Mouse (Mus musculus): ENCODE results near the gene Pafah1b3. TPM values are rescaled to one million over a fixed set of nuclear protein-coding genes. Genes with fewer than 3 reads are reported as not detected.
"Not testable (repeated sequence)": the region's sequence is repeated elsewhere in the genome, so short reads cannot be mapped to it uniquely, and the experiment has no call there.

Gene Pafah1b3
- total RNA-seq, 4 experiments from 2014 or later: 29.5 to 38.7 (median 32.2) TPM

DNA sequence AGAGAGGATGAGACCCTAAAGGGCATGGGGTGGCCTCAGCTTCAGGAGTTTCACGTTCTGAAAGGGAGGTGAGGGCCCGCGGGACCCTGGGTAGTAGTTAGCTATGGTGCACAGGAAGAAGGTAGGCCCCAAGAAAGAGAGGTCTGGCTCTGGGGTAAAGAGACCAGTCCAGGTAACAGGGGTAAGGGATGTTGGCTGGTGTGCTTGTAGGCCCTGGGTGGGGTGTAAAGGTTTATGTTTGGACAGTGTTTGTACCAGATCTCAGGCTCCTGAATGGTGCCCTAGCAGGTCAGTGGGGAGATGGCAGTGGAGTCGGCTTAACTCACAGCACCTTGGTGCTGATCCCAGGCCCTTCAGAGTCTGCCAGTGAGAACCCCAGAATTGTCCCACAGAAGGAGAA lies 28.8 kb downstream of the Pafah1b3 start:
- peak in 1 of 2 experiments; percentile 5 for DNase-seq (ENCODE audit: low spot score in 2 of 2)

DNA sequence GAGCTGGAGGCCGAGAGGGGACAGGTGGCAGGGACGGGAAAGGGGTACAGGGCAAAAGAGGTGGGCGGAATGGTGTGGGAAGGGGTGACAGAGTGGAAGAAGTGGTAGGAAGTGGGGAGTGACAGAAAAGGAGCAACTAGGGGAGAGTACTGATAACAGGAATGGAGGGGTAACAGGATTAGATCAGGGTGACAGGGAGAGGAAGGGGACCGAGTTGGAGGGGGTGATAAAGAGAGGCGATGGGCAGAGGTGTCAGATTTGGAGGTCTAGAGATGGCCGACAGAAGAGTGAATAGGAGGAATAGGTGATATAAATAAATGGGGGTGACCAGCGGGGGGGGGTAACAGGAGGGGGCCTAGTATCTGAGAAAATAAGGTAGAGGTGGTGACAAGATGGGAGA lies 29.2 kb downstream of the Pafah1b3 start:
- no peak for DNase-seq (ENCODE audit: low spot score in 2 of 2)

GRCm38 (mm10) chr7:25267751-25268463 lies 29.9 kb downstream of the Pafah1b3 start:
- DNase-seq (ENCODE audit: low spot score in 2 of 2): peak; percentile 96 to 100

- peak in 1 of 2 experiments; percentile 99 for DNase-seq (ENCODE audit: low spot score in 2 of 2)
These were observed 30.5 kb downstream of the Pafah1b3 start, which contains the start of gene Cic for GRCm38 (mm10) chr7:25267301-25267750. Cic (plus strand) TSS chr7:25267704.

DNA sequence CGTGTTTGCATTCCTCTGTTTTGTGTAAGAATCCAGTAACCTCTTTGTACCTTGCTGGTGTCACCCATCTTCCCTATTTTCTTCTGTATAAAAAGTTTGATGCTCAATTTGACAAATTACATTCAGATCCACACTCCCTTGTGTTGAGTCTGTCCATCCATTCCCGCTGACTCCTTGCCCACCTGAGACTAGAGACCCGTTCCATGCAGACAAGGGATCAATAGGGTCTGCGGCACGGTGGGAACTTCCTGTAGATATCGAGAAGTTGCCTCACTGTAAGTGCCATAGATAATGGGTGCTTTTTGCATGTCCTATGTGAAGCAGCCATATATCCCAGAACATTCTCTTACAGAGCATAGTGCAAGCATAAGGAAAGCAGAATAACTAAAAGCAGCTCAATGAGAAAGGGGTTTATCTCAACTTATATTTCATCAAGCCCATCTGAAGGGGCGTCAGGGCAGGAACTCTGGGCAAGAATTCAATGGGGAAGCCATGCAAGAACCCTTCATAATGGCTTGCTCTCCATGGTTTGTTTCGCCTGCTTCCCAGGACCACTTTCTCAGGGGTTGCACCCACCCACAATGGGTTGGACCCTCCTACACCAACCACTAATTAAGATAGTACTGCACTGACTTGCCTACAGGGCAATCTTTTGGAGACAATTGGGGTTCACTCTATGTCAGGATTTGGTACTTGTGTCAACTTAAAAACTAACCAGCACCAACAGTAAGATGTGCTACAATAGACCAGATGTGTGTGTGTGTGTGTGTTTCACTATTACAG lies 31.4 kb downstream of the Pafah1b3 start:
- DNase-seq (ENCODE audit: low spot score in 2 of 2): peak in 1 of 2 experiments; percentile 1

DNA sequence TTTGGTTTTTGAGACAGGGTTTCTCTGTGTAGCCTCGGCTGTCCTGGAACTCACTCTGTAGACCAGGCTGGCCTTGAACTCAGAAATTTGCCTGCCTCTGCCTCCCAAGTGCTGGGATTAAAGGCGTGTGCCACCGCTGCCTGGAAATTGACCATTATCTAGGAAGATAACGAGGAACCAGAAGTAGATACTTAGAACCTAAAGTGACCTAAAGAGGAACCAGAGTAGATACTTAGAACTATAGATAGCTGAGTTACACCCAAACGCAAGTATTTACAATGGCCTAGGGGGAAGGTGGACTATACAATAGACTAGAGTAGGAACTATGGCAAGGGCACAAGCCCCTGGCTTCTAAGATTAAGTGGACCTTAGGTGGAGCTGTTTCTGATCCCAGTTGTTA lies 32.0 kb downstream of the Pafah1b3 start:
- not testable (repeated sequence) for DNase-seq (ENCODE audit: low spot score in 2 of 2)

GRCm38 (mm10) chr7:25263968-25264870 lies 33.6 kb downstream of the Pafah1b3 start:
- DNase-seq (ENCODE audit: low spot score in 2 of 2): no peak

DNA sequence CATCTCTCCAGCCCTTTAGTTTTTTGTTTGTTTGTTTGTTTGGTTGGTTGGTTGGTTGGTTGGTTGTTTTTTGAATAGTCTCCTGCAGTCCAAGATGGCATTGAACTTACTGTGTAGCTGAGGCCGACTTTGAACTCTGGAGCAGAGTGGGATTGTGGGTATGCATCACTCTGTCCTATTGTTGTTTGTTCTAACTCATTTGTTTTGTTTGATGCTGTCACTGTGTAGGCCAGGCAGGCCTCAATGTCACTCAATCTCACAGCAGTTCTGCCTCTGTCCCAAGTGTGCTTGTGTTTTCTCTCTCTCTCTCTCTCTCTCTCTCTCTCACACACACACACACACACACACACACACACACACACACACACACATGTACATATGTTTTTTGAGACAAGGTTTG lies 35.9 kb downstream of the Pafah1b3 start:
- DNase-seq (ENCODE audit: low spot score in 2 of 2): no peak

DNA sequence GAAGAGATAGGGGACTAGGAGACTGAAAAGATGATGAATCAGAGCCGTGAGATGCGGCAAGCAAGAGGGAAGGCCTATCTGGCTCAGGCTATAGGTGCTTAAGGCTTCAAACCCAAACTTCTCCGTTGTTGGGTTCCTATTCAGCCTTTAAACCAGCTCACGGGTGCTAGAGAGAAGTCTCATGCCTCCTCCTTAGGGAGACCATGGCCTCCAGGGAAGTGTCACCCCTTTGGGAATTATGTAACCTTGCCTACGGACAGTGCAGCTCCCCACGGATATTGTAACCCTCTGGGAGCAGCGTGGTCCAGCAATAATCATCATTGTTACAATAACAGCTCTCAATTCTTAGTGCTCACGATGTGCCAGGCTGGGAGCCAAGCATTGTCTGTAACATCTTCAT lies 46.0 kb downstream of the Pafah1b3 start:
- DNase-seq (ENCODE audit: low spot score in 2 of 2): peak in 1 of 2 experiments; percentile 41

DNA sequence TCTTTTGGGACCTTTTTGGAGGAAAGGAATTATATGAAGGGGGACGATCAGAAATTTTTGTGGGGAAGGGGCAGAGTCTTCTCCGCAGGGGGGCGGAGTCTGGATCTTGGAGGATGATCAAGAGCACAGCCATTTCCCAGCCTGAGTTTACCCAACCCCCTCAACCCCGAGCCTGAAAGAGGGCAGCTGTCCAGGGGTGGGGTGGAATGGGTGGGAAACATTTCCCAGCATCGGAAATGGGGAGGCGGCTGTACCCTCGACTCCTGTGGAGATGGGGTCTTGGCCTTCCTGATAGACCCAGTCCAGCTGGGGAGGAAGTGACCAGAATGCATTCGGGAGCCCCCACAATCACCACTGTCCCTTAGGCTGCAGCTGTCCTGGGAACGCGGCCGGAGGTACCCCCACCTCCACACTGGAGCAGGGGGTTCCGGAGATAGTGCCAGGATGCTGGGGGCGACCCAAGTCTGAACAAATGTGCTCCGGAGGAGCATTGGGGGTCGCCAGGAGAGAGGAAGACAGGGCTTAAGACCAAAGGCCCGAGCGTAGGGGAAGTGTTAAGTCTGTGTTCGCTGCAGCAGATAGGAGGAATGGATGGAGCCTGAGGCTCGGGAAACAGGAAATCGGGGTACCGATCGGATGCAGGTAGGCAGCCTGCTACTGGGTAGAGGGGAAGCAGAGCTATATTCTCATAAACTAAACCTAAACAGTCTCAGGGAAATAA lies 46.6 kb downstream of the Pafah1b3 start:
- DNase-seq (ENCODE audit: low spot score in 2 of 2): peak in 1 of 2 experiments; percentile 54

- DNase-seq (ENCODE audit: low spot score in 2 of 2): peak; percentile 89 to 95
These were observed 47.4 kb downstream of the Pafah1b3 start, which contains the start of gene Erf for GRCm38 (mm10) chr7:25250141-25250972. Erf (minus strand) TSS chr7:25250761.

DNA sequence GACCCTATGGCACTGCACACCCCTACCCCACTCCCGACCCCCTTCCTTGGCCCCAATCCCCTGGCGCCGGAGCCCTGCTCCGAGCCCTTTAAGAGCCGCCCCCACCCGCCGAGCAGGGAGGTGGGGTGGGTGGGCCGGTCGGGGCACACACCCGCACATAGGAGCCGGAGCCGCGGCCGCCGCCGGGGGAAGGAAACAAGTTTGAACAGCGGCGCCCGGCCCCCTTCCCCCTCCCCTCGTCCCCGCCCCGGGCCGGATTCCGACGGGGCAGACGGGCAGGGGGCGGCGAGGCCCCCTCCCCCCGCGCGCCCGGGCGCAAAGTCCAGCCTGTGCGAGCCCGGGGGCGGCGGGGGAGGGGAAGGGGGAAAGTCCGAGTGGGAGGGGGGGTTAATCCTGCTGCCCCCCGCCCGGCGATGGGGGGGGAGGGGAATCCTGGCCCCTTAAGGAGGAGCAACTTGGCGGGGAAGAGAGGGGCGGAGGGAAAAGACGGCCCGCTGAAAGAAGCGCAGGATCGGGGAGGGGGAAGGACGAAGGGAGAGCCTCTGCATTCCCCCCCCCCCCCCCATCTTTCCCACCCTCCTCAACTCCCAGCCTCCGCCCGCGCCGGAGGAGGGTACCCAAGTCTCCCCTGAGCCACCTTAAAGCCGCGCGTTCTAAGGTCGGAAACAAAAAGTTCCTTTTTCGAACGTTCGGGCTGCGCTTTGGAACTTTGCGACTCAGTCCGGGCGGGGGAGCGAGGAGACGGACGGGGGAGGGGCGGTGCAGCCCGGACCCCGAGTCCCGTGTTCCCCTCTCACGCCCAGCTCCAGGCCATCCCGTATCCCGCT lies 48.3 kb downstream of the Pafah1b3 start:
- peak; percentile 51 to 77 for DNase-seq (ENCODE audit: low spot score in 2 of 2)

DNA sequence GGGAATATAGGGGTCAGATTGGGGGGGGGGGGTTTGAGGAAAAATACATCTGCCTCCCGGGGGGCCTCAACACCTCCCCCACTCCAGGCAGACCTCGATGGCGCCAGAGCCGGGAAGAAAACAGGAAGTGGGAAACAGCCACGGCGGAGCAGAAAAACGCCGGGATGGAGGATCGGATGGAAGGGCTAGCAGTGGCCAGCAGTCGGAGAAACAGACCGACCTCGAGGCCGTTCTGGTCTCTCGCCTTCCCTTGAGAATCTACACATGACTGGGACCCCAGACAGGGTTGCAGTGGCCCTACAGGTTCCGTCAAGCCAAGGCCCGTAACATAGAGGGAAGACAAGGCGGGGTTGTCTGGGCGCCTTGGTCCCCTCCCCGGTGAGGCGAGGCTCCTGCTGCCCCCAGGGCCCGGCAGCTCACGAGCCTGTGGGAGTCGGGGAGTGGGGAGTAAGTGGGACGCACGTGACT lies 48.9 kb downstream of the Pafah1b3 start:
- no peak for DNase-seq (ENCODE audit: low spot score in 2 of 2)

GRCm38 (mm10) chr7:25248018-25248647 lies 49.7 kb downstream of the Pafah1b3 start:
- peak; percentile 65 to 86 for DNase-seq (ENCODE audit: low spot score in 2 of 2)

- DNase-seq (ENCODE audit: low spot score in 2 of 2): no peak
These were observed 50.3 kb downstream of the Pafah1b3 start for GRCm38 (mm10) chr7:25247498-25247897.

- no peak for DNase-seq (ENCODE audit: low spot score in 2 of 2)
These were observed 51.0 kb downstream of the Pafah1b3 start for GRCm38 (mm10) chr7:25246759-25247137.

DNA sequence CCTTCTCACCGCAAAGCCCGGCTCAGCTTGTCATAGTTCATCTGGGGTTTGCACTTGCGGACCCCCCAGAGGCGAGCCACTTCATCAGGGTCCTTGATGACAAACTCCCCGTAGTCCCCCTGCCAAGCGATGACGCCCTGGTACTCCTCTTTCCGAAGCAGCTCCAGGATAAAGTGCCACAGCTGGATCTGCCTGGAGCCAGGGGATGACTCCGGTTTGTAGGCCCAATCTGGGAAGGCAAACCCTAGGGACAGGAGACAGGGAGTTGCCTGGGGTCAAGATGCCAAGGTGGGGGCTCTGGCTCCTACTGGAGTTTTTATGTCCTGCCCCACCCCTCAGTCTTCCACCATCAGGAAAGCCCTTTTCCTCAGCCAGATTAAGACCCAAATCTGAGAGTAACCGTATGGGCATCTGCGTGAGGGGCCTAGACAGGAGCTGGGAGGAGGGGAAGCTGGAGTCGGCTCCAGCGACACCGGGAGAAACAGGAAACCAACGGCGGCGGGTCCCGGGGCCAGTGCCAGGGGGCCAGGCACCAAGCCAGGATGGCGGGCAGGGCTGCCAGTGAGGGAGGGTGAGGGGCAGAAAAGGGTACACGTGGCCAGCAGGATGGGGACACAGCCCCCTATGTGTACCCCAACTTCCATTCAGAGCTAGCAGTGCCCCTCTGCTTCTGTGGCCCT lies 51.6 kb downstream of the Pafah1b3 start:
- peak in 1 of 2 experiments; percentile 56 for DNase-seq (ENCODE audit: low spot score in 2 of 2)
